Mouse (Mus musculus): ENCODE data around the gene Rpap1. TPM values are rescaled to one million over a fixed set of nuclear protein-coding genes. Genes with fewer than 3 reads are reported as not detected.

The Rpap1 gene
- polyA plus RNA-seq, 1 experiment from 2014 or later, result 20.5 TPM

DNA sequence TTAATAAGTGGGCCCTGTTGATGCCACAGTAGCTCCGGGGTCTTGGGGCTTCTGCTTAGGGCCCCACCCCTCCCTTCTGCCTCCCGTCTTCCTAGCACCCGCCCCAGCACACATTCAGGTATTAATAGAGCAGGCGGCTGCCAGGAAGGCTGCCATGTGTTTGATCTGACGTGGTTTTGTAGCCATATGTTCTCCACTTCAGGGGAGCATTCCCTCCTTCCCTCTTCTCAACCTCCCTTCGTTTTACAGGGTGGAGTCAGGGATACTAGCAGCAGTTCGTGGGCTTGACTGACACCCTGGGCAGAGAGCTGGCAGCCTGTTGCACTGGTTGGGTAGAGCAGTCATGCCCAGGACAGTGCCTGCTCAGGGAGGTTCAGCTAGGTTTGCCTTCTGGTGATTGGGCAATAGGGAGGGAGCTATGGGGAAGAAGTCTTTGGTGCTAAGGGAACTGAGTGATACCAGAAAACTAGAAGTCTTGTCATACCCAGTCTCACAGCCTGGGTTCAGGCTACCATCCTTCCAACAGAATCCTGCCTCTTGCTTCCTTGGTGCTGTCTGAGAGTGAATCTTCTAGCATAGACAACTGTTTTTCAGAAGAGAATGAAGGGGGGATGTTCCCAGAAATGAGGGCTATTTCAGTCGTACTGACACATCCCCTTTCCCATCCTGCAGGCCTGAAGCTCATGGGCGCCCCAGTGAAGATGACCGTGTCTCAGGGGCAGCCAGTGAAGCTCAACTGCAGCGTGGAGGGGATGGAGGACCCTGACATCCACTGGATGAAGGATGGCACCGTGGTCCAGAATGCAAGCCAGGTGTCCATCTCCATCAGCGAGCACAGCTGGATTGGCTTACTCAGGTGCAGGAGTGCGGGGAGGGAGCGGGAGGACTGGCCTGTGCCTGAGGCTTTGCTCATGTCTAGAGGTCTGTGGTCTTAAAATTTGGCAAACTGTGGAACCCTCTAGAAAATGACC, 13.8 kb upstream of the Rpap1 start:
- Histone ChIP-seq H3K27ac (ENCODE audit: low read length) (no peak overlapping the region), H3K9ac (replicated peaks; ENCODE audit: low read depth, low read length) (no peak overlapping the region), H3K36me3 (ENCODE audit: control insufficient read depth, insufficient read depth) (no peaks in the 10 kb centered on the region), H3K4me3 (replicated peaks; ENCODE audit: low read length) (no peak overlapping the region; the same call in 1 of the 2 replicates), H3K27me3 (replicated peaks; ENCODE audit: control insufficient read depth, insufficient read depth, low read length) (no peaks in the 10 kb centered on the region; the same call in 1 of the 2 replicates), H3K4me1 (replicated peaks; ENCODE audit: control insufficient read depth, insufficient read depth, low read length) (peaks cover 43% of the 10 kb centered on the region), H3K4me2 (ENCODE audit: low read length) (peak overlapping the region; percentile 99), H3K9me3 (ENCODE audit: control insufficient read depth, low read length) (no peaks in the 10 kb centered on the region)
- WGBS, result 41% methylated on average over 15 of the region's 15 CpGs
- ATAC-seq, result no peak

GRCm38 (mm10) chr2:119799961-119800550, 12.7 kb upstream of the Rpap1 start:
- peak; percentile 17 for ATAC-seq
- Histone ChIP-seq H3K27ac (ENCODE audit: low read length) (no peak overlapping the region), H3K4me3 (replicated peaks; ENCODE audit: low read length) (peak overlapping the region; percentile 80), H3K36me3 (ENCODE audit: control insufficient read depth, insufficient read depth) (no peaks in the 10 kb centered on the region), H3K4me1 (replicated peaks; ENCODE audit: control insufficient read depth, insufficient read depth, low read length) (peaks cover 41% of the 10 kb centered on the region), H3K9me3 (ENCODE audit: control insufficient read depth, low read length) (no peaks in the 10 kb centered on the region), H3K27me3 (replicated peaks; ENCODE audit: control insufficient read depth, insufficient read depth, low read length) (no peaks in the 10 kb centered on the region; the same call in 1 of the 2 replicates), H3K4me2 (ENCODE audit: low read length) (peak overlapping the region; percentile 99), H3K9ac (replicated peaks; ENCODE audit: low read depth, low read length) (peak overlapping the region; percentile 86)
- under 1% methylated on average over 27 of the region's 27 CpGs for WGBS

DNA sequence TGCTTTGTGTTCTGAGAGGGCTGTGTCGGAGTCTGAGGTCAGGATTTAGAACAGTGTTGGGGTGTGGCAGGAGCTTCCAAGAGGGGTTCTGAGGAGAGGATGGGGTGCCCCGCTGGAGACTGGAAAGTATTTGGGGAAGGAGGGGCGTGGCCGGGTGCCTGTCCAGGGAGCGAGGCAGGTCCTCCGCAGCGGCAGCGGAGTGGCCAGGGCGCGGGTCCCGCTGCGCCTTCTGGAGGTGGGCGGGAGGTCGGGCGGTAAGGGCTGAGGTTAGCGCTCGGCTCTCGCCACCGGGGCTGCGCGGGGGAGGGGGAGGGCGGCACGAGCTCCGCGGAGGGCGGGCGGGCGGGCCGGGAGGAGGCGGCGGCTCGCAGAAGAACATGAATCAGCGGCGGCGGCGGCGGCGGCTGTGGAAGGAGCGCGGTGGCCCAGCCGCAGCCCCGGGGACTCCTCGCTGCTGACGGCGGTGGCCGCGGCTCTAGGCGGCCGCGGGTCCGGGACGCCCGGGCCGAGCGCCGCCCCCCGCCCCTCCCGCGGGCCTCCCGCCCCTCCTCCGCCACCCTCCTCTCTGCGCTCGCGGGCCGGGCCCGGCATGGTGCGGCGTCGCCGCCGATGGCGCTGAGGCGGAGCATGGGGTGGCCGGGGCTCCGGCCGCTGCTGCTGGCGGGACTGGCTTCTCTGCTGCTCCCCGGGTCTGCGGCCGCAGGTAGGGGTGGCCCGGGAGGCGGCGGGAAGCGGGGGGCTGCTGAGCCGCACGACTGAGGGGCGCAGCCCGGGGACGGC, 12.0 kb upstream of the Rpap1 start:
- 0% methylated on average over 53 of the region's 89 CpGs for WGBS
- peak; percentile 59 for ATAC-seq

GRCm38 (mm10) chr2:119798246-119798927, 11.1 kb upstream of the Rpap1 start:
- Histone ChIP-seq H3K36me3 (ENCODE audit: control insufficient read depth, insufficient read depth) (no peaks in the 10 kb centered on the region), H3K27ac (ENCODE audit: low read length) (no peak overlapping the region), H3K27me3 (replicated peaks; ENCODE audit: control insufficient read depth, insufficient read depth, low read length) (no peaks in the 10 kb centered on the region; the same call in 1 of the 2 replicates), H3K4me2 (ENCODE audit: low read length) (no peak overlapping the region), H3K9ac (replicated peaks; ENCODE audit: low read depth, low read length) (no peak overlapping the region), H3K4me3 (replicated peaks; ENCODE audit: low read length) (no peak overlapping the region), H3K4me1 (replicated peaks; ENCODE audit: control insufficient read depth, insufficient read depth, low read length) (peaks cover 24% of the 10 kb centered on the region), H3K9me3 (ENCODE audit: control insufficient read depth, low read length) (no peaks in the 10 kb centered on the region)
- 12% methylated on average over 13 of the region's 13 CpGs for WGBS
- no peak for ATAC-seq

More for the DNA sequence above, 12.0 kb upstream of the Rpap1 start:
- Histone ChIP-seq H3K4me2 (ENCODE audit: low read length) (peak overlapping the region; percentile 99), H3K27ac (ENCODE audit: low read length) (no peak overlapping the region), H3K36me3 (ENCODE audit: control insufficient read depth, insufficient read depth) (no peaks in the 10 kb centered on the region), H3K9ac (replicated peaks; ENCODE audit: low read depth, low read length) (peak overlapping the region; percentile 86), H3K4me3 (replicated peaks; ENCODE audit: low read length) (peak overlapping the region; percentile 80), H3K27me3 (replicated peaks; ENCODE audit: control insufficient read depth, insufficient read depth, low read length) (no peaks in the 10 kb centered on the region; the same call in 1 of the 2 replicates), H3K4me1 (replicated peaks; ENCODE audit: control insufficient read depth, insufficient read depth, low read length) (peaks cover 34% of the 10 kb centered on the region), H3K9me3 (ENCODE audit: control insufficient read depth, low read length) (no peaks in the 10 kb centered on the region)

DNA sequence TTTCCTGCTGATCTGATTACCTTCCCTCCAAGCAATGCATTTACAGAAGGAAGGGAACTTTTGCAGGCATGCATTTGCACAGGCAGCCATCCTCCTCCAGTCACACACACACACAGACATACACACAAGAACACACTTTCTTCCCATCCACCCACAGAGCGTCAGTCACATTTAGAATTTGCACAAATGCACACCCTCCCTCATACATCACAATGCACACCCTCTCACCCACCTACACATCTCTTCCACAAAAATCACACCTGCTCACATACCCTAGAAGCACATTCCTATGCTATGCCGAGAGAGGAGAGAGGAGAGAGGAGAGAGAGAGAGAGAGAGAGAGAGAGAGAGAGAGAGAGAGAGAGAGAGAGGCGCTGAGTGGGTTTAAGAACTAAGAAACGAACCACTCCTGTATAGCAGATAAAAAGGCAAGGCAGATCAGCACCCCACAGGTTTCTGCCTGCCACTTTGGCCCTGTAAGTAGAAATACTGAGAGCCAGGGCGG, 10.0 kb upstream of the Rpap1 start, which contains the start of gene Tyro3:
Gene Tyro3, plus strand, starts transcription at position 455 of the 505 bp plus-strand sequence.
- H3K27me3 ChIP-seq (replicated peaks; ENCODE audit: control insufficient read depth, insufficient read depth, low read length), result no peaks in the 10 kb centered on the region; the same call in 1 of the 2 replicates
- no peak for ATAC-seq
- H3K4me3 ChIP-seq (replicated peaks; ENCODE audit: low read length), result no peak within 1 kb of the TSS
- H3K4me2 ChIP-seq (ENCODE audit: low read length), result no peak within 1 kb of the TSS
- no peak within 1 kb of the TSS for H3K9ac ChIP-seq (replicated peaks; ENCODE audit: low read depth, low read length)
- H3K36me3 ChIP-seq (ENCODE audit: control insufficient read depth, insufficient read depth), result no peaks in the 10 kb centered on the region
- no peak within 1 kb of the TSS for H3K27ac ChIP-seq (ENCODE audit: low read length)
- WGBS, result 61% methylated on average over 5 of the region's 5 CpGs
- H3K4me1 ChIP-seq (replicated peaks; ENCODE audit: control insufficient read depth, insufficient read depth, low read length), result peaks cover 15% of the 10 kb centered on the region
- H3K9me3 ChIP-seq (ENCODE audit: control insufficient read depth, low read length), result no peaks in the 10 kb centered on the region

GRCm38 (mm10) chr2:119789996-119790395, 2.7 kb upstream of the Rpap1 start:
- ATAC-seq, result no peak
- H3K9me3 ChIP-seq (ENCODE audit: control insufficient read depth, low read length), result no peaks in the 10 kb centered on the region
- H3K4me2 ChIP-seq (ENCODE audit: low read length), result no peak overlapping the region
- no peak overlapping the region for H3K27ac ChIP-seq (ENCODE audit: low read length)
- H3K4me1 ChIP-seq (replicated peaks; ENCODE audit: control insufficient read depth, insufficient read depth, low read length), result peaks cover 12% of the 10 kb centered on the region
- no peak overlapping the region for H3K4me3 ChIP-seq (replicated peaks; ENCODE audit: low read length)
- no peak overlapping the region for H3K9ac ChIP-seq (replicated peaks; ENCODE audit: low read depth, low read length)
- 85% methylated on average over 2 of the region's 2 CpGs for WGBS
- H3K36me3 ChIP-seq (ENCODE audit: control insufficient read depth, insufficient read depth), result no peaks in the 10 kb centered on the region
- no peaks in the 10 kb centered on the region for H3K27me3 ChIP-seq (replicated peaks; ENCODE audit: control insufficient read depth, insufficient read depth, low read length)

DNA sequence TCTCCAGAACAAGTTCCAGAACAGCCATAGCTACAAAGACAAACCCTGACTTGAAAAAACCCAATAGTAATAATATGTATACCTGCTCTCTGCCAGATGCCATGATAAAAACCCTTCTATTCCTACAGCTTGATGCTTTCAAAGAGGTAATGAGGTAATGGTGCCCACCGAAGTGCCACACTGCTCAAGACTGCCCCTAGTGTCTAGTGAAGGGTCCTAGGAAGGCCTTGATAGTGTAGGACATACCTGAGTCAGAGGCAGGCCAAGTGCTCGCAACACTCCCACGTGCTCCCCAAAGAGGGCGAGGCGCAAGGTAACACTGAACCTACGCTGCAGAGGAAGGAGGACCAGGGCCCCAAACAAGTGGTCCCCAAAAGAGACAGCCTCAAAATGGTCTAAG, 20.1 kb downstream of the Rpap1 start:
- 97% methylated on average over 6 of the region's 6 CpGs for WGBS
- Histone ChIP-seq H3K4me3 (replicated peaks; ENCODE audit: low read length) (no peak overlapping the region), H3K36me3 (ENCODE audit: control insufficient read depth, insufficient read depth) (peaks cover 21% of the 10 kb centered on the region; the same call in 1 of the 2 replicates), H3K4me1 (replicated peaks; ENCODE audit: control insufficient read depth, insufficient read depth, low read length) (no peaks in the 10 kb centered on the region), H3K27me3 (replicated peaks; ENCODE audit: control insufficient read depth, insufficient read depth, low read length) (no peaks in the 10 kb centered on the region), H3K9me3 (ENCODE audit: control insufficient read depth, low read length) (no peaks in the 10 kb centered on the region), H3K4me2 (ENCODE audit: low read length) (no peak overlapping the region), H3K27ac (ENCODE audit: low read length) (no peak overlapping the region), H3K9ac (replicated peaks; ENCODE audit: low read depth, low read length) (no peak overlapping the region)
- no peak for ATAC-seq

DNA sequence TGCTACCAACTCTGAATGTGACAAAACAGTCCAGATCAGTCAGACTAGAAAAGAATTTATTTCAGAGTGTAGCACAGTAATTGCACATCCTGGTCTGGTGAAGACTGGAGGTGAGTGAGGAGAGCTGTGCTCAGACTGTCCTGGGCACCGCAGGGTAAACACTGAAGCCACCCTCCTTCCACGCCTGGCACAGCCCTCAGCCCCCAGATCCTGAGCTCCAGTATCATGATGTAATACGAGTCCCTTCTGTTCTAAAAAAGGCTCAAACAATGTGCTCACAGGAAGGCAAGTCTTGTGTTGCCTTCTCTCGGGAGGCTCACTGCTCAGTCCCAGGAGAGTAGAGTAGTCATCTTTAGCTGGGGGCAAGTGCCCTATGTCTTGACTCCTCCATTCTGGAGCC, 23.4 kb downstream of the Rpap1 start:
- Histone ChIP-seq H3K9ac (replicated peaks; ENCODE audit: low read depth, low read length) (no peak overlapping the region), H3K27ac (ENCODE audit: low read length) (no peak overlapping the region), H3K4me1 (replicated peaks; ENCODE audit: control insufficient read depth, insufficient read depth, low read length) (peaks cover under 1% of the 10 kb centered on the region; the same call in 1 of the 2 replicates), H3K4me3 (replicated peaks; ENCODE audit: low read length) (no peak overlapping the region), H3K27me3 (replicated peaks; ENCODE audit: control insufficient read depth, insufficient read depth, low read length) (peaks cover 16% of the 10 kb centered on the region), H3K4me2 (ENCODE audit: low read length) (no peak overlapping the region), H3K36me3 (ENCODE audit: control insufficient read depth, insufficient read depth) (peaks cover 11% of the 10 kb centered on the region; the same call in 1 of the 2 replicates), H3K9me3 (ENCODE audit: control insufficient read depth, low read length) (no peaks in the 10 kb centered on the region)
- 58% methylated on average over 4 of the region's 4 CpGs for WGBS
- ATAC-seq, result no peak

Data from forebrain, embryonic 16.5 days (tissue).